8 mouse cellular contexts compared by ENCODE assay signal in the genomic region with DNA sequence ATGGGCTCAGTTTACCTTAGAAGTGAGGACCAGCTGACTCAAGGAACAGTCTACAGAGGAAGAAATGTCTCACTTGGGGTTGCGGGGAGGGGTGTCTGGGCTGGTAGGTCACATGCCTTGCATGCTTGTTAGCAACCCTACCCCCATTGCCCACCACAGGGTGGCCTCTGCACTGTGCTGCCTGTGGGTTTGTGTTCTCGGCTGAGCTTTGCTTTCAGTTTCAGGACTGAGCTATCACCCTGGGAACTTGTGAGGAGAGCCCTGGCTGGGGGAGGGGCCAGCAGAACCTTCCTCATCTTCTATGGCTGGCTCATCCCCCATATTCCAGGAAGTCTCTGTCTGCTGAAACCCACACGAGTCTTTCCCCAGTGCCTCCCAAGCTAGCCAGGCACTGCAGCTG. TPM values are rescaled to one million over a fixed set of nuclear protein-coding genes. Genes with fewer than 3 reads are reported as not detected.
DNase-seq lines count a peak whose midpoint lies in the region; ATAC-seq and TF ChIP-seq lines count a peak whose summit lies in the region.

No protein-coding gene starts in this region.

- H3K27ac ChIP-seq in heart, adult 2 months = peak overlapping the region; percentile 53
- H3K27ac ChIP-seq in heart, embryonic 10.5 days = no peak overlapping the region; the same call in 1 of the 2 replicates
- H3K27ac ChIP-seq in heart, embryonic 15.5 days = peak overlapping the region; percentile 20
- peak overlapping the region; percentile 64 for H3K27ac ChIP-seq in liver, embryonic 12.5 days
- no peak overlapping the region for H3K27ac ChIP-seq in neural tube, embryonic 15.5 days (replicated peaks)

- no peak overlapping the region for H3K4me3 ChIP-seq in heart, adult 2 months
- no peak overlapping the region for H3K4me3 ChIP-seq in heart, embryonic 10.5 days
- H3K4me3 ChIP-seq in heart, embryonic 15.5 days = peak overlapping the region; percentile 19; the same call in 1 of the 2 replicates
- peak overlapping the region; percentile 34 for H3K4me3 ChIP-seq in liver, embryonic 12.5 days
- no peak overlapping the region for H3K4me3 ChIP-seq in neural tube, embryonic 15.5 days (replicated peaks)

- DNase-seq in heart, adult 2 months = peak; percentile 61 to 64
- no peak for DNase-seq in heart, embryonic 10.5 days (ENCODE audit: low spot score)
- DNase-seq in spleen, adult 12 weeks (ENCODE audit: low spot score) = peak; percentile 25
- DNase-seq in layer of hippocampus, adult 8-10 months (ENCODE audit: low spot score in 2 of 2) = no peak
- no peak for DNase-seq in layer of hippocampus, postnatal 10 days (ENCODE audit: low spot score in 2 of 2)

- no peaks in the 10 kb centered on the region for H3K27me3 ChIP-seq in heart, adult 2 months (ENCODE audit: control insufficient read depth, insufficient read depth, low read length)
- no peaks in the 10 kb centered on the region; the same call in 1 of the 2 replicates for H3K27me3 ChIP-seq in heart, embryonic 10.5 days (ENCODE audit: insufficient read depth, poor library complexity, severe bottlenecking)
- H3K27me3 ChIP-seq in heart, embryonic 15.5 days = no peaks in the 10 kb centered on the region
- no peaks in the 10 kb centered on the region for H3K27me3 ChIP-seq in liver, embryonic 12.5 days (replicated peaks)
- H3K27me3 ChIP-seq in neural tube, embryonic 15.5 days (replicated peaks) = no peaks in the 10 kb centered on the region

- H3K79me2 ChIP-seq in heart, adult 2 months (replicated peaks; ENCODE audit: control insufficient read depth, insufficient read depth, low read length) = no peaks in the 10 kb centered on the region

- no peaks in the 10 kb centered on the region for H3K9me3 ChIP-seq in heart, embryonic 10.5 days
- no peaks in the 10 kb centered on the region for H3K9me3 ChIP-seq in heart, embryonic 15.5 days (replicated peaks)
- H3K9me3 ChIP-seq in liver, embryonic 12.5 days (replicated peaks) = no peaks in the 10 kb centered on the region
- H3K9me3 ChIP-seq in neural tube, embryonic 15.5 days (replicated peaks) = no peaks in the 10 kb centered on the region

- H3K9ac ChIP-seq in heart, adult 2 months (ENCODE audit: low read depth, low read length) = no peak overlapping the region
- H3K9ac ChIP-seq in heart, embryonic 15.5 days = no peak overlapping the region
- peak overlapping the region; percentile 7; the same call in 1 of the 2 replicates for H3K9ac ChIP-seq in liver, embryonic 12.5 days
- H3K9ac ChIP-seq in neural tube, embryonic 15.5 days (replicated peaks) = no peak overlapping the region

- no peak for TF ChIP-seq EP300 in heart, adult 2 months (IDR thresholded peaks at IDR 0.05; ENCODE audit: insufficient read depth, low read depth, low read length)

- WGBS in heart, adult 2 months = 52% methylated on average over 3 of the region's 3 CpGs
- WGBS in heart, embryonic 10.5 days = 38% methylated on average over 3 of the region's 3 CpGs
- 32% methylated on average over 3 of the region's 3 CpGs for WGBS in heart, embryonic 15.5 days
- WGBS in liver, embryonic 12.5 days (ENCODE audit: insufficient replicate concordance) = 17% methylated on average over 3 of the region's 3 CpGs
- 53% methylated on average over 3 of the region's 3 CpGs for WGBS in neural tube, embryonic 15.5 days

- intact Hi-C loops in heart, adult 2 months (cut with DNase I) = loop anchor here (2.0 kb wide), 1 partner anchor 30 kb away; no protein-coding TSS in a partner anchor

- peaks cover 23% of the 10 kb centered on the region for H3K4me1 ChIP-seq in heart, adult 2 months (ENCODE audit: control insufficient read depth, insufficient read depth, low read length)
- peaks cover 26% of the 10 kb centered on the region for H3K4me1 ChIP-seq in heart, embryonic 10.5 days
- peaks cover 32% of the 10 kb centered on the region for H3K4me1 ChIP-seq in heart, embryonic 15.5 days (replicated peaks)
- H3K4me1 ChIP-seq in liver, embryonic 12.5 days = peaks cover 38% of the 10 kb centered on the region; the same call in 1 of the 2 replicates
- H3K4me1 ChIP-seq in neural tube, embryonic 15.5 days = no peaks in the 10 kb centered on the region

- peak overlapping the region; percentile 40 for H3K4me2 ChIP-seq in heart, embryonic 15.5 days
- H3K4me2 ChIP-seq in liver, embryonic 12.5 days = peak overlapping the region; percentile 60
- no peak overlapping the region for H3K4me2 ChIP-seq in neural tube, embryonic 15.5 days

- TF ChIP-seq CTCF in heart, adult 2 months (IDR thresholded peaks at IDR 0.05) = peak; percentile 20; the same call in 1 of the 2 replicates

- no peak for TF ChIP-seq POLR2A in heart, adult 2 months (IDR thresholded peaks at IDR 0.05; ENCODE audit: insufficient read depth, low read depth, low read length)

- peak; percentile 41; the same call in 1 of the 2 replicates for ATAC-seq in heart, embryonic 15.5 days (replicated peaks; ENCODE audit: insufficient number of reproducible peaks, insufficient read depth, low FRiP score, low read depth)
- ATAC-seq in liver, embryonic 12.5 days = peak; percentile 57; the same call in 1 of the 2 replicates
- ATAC-seq in neural tube, embryonic 15.5 days (ENCODE audit: low FRiP score) = no peak

- H3K36me3 ChIP-seq in heart, adult 2 months (ENCODE audit: control insufficient read depth, insufficient read depth, low read length) = no peaks in the 10 kb centered on the region; the same call in 1 of the 2 replicates
- 0 out of 2 replicates have a peak, but pooled peaks cover 1% of the 10 kb centered on the region for H3K36me3 ChIP-seq in heart, embryonic 10.5 days
- H3K36me3 ChIP-seq in heart, embryonic 15.5 days = peaks cover 5% of the 10 kb centered on the region; the same call in 1 of the 2 replicates
- H3K36me3 ChIP-seq in liver, embryonic 12.5 days = no peaks in the 10 kb centered on the region
- H3K36me3 ChIP-seq in neural tube, embryonic 15.5 days = no peaks in the 10 kb centered on the region

RNA-seq across cellular contexts. Expression of a gene that starts 38.3 kb away (rescaled TPM):
- total RNA-seq in heart, adult 2 months (2021) = 1 to 10 TPM; 4.5 to 5.0 TPM
- polyA plus RNA-seq in heart, adult 2 months (2012; rRNA removed) = 7.6 and 8.3 TPM in 2 replicates
- polyA plus RNA-seq in heart, embryonic 10.5 days (2016; fragmentation: Nextera tagmentation; extraction: Ambion mirVana) = 9.9 and 15.7 TPM in 2 replicates
- polyA plus RNA-seq in heart, embryonic 15.5 days (2015; fragmentation: Nextera tagmentation; extraction: Ambion mirVana) = 8.4 and 11.2 TPM in 2 replicates
- 4.0 and 4.3 TPM in 2 replicates for polyA plus RNA-seq in liver, embryonic 12.5 days (2016; fragmentation: Nextera tagmentation; extraction: Ambion mirVana)
- polyA plus RNA-seq in neural tube, embryonic 15.5 days (2015; fragmentation: Nextera tagmentation; extraction: Ambion mirVana) = 0.74 and 2.5 TPM in 2 replicates
- 1 to 10 TPM; 1.0 to 3.1 (median 1.9) TPM for total RNA-seq in layer of hippocampus, adult 8-10 months (2022)
- 1 to 10 TPM; 1.0 TPM for total RNA-seq in layer of hippocampus, postnatal 10 days (2021)

Comparison
In these comparisons a context has a peak if more than half of its experiments do, and no peak if none do; other contexts are left out.
1. DNase-seq: peak in heart, adult 2 months (2 of 2) and spleen, adult 12 weeks (single experiment); none in heart, embryonic 10.5 days (single experiment), layer of hippocampus, adult 8-10 months (0 of 2) and layer of hippocampus, postnatal 10 days (0 of 2).
2. H3K27ac ChIP-seq: peak in heart, adult 2 months (single experiment), heart, embryonic 15.5 days (single experiment) and liver, embryonic 12.5 days (single experiment); none in heart, embryonic 10.5 days (single experiment) and neural tube, embryonic 15.5 days (single experiment).
3. H3K4me3 ChIP-seq: peak in heart, embryonic 15.5 days (single experiment) and liver, embryonic 12.5 days (single experiment); none in heart, adult 2 months (single experiment), heart, embryonic 10.5 days (single experiment) and neural tube, embryonic 15.5 days (single experiment).